Mouse (Mus musculus): ENCODE data around the gene Bhlhe41. TPM values are rescaled to one million over a fixed set of nuclear protein-coding genes. Genes with fewer than 3 reads are reported as not detected.

Bhlhe41 gene
- polyA plus RNA-seq, 1 experiment from 2014 or later, result 6.8 TPM

DNA sequence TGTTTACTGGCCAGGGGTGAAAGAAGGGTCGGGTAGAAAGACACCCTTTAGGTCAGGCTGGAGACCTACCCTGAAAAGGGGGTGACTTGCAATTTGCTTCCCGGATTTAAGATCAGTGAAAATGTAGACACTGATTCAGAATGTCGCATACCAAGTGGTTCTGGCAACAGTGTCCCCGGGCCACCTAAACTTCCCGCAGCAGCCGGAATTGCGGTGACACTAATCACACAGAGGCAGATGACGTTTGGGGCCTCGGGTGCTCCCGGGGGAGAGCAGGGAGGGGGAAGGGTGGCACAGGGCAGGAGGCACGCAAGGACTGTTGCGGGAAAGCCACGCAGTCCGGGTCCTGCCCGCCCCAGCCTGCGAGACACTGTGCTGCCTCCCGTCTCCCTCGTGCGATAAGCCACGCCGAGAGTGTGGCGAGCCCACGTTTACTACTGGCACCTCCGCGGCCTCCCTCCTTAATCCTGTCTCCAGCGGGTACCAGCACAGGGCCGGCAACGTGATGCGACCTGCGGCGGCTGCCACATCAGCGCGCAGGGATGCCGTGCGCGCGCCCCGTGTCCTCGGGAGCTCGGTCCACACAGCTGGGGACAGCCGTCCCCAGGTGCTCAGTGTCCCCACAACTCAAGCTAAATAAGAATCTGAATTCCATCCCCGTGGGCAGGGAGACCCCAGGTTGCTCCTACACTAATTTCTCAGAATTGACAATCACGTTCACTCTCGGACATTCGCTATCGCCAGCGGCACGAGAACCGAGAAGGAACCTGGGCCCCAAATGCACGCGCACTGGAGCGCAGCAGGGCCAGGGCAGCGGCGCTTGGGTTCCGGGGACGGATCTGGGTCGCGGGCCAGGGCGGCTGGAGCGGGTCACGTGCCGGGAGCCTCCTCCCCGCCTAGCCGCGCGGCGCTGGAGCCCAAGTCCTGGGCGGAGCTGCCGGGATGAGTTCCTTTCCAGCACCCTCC lies 811 bp upstream of the Bhlhe41 start:
- under 1% methylated on average over 58 of the region's 69 CpGs for WGBS
- Histone ChIP-seq H3K27ac (replicated peaks) (peak overlapping the region; percentile 69), H3K9me3 (no peaks in the 10 kb centered on the region), H3K4me2 (peak overlapping the region; percentile 95), H3K27me3 (peaks cover 10% of the 10 kb centered on the region; the same call in 1 of the 2 replicates), H3K4me1 (replicated peaks) (peaks cover 39% of the 10 kb centered on the region), H3K4me3 (peak overlapping the region; percentile 61), H3K36me3 (no peaks in the 10 kb centered on the region), H3K9ac (peak overlapping the region; percentile 56)
- peak; percentile 57 for ATAC-seq (ENCODE audit: low FRiP score, low read depth)

GRCm38 (mm10) chr6:145864171-145864570 lies 1.2 kb downstream of the Bhlhe41 start:
- peak overlapping the region; percentile 79 for H3K9ac ChIP-seq
- peak overlapping the region; percentile 61 for H3K4me3 ChIP-seq
- H3K36me3 ChIP-seq, result no peaks in the 10 kb centered on the region
- H3K27me3 ChIP-seq, result peaks cover 10% of the 10 kb centered on the region; the same call in 1 of the 2 replicates
- H3K4me1 ChIP-seq (replicated peaks), result peaks cover 39% of the 10 kb centered on the region
- no peak for ATAC-seq (ENCODE audit: low FRiP score, low read depth)
- WGBS, result 2% methylated on average over 8 of the region's 8 CpGs
- H3K9me3 ChIP-seq, result no peaks in the 10 kb centered on the region
- H3K4me2 ChIP-seq, result peak overlapping the region; percentile 95
- H3K27ac ChIP-seq (replicated peaks), result 0 out of 2 replicates have a peak overlapping the region, but pooled peaks have one; percentile 72

DNA sequence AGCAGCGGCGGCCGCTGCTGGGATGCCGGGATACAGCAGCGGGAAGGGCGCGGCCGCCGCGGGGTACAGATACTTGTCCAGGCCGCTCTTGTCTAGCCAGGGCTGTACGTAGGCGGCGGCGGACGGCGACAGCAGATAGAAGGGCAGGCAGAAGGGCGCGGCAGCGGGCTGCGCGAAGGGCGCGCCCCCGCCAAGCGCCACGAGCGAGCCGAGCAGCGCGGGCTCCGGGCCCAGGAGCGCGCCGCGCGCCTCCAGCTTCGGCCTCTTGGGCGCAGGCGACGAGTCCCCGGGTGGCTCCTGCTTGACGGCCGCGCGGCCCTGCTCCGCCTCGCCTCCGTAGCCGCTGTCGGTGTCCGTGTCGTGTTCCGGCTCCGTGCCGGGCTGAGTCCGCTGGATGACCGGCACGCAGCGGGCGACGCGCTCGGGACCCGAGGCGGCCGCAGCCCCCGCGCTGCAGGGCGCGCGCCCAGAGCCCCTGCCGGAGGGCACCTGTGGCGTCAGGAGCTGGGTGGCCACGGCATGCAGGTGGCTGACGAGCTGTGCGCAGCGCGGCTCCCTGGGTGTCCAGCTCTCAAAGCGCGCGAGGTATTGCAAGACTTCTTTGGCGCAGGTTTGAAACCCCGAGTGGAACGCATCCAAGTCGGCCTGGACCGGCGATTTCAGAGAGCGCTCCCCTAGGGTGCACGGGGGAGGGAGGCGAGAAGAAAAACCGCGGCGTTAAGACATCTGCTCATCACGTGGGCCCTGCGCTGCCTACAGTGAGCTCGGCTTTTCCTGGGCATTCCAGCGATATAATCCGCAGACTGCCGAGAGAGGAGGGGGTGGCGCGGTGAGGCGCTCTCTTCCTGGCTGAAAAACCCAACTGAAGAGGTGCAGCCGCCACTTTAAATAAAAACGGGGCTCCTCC lies 2.0 kb downstream of the Bhlhe41 start:
- Histone ChIP-seq H3K27ac (replicated peaks) (peak overlapping the region; percentile 72), H3K4me2 (peak overlapping the region; percentile 95), H3K4me3 (peak overlapping the region; percentile 61), H3K27me3 (0 out of 2 replicates have a peak, but pooled peaks cover 10% of the 10 kb centered on the region), H3K36me3 (no peaks in the 10 kb centered on the region), H3K4me1 (replicated peaks) (peaks cover 39% of the 10 kb centered on the region), H3K9me3 (no peaks in the 10 kb centered on the region), H3K9ac (peak overlapping the region; percentile 79)
- ATAC-seq (ENCODE audit: low FRiP score, low read depth), result peak; percentile 37
- under 1% methylated on average over 76 of the region's 105 CpGs for WGBS

DNA sequence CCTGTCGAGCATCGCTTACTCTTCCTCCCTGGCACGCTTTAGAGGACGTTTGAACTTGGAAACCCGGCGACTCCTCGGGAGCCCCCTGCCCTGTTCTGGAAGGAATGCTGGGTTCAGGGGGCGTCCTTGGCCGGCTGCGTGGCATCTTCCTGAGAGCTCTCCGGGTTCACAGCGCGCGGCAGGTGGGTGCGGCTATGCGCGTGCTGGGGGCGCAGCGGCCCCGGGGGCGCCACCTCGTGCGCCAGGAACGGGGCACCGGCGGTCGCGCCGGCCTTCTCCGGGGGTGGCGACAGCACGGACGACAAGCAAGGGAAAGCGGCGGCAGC lies 2.7 kb downstream of the Bhlhe41 start:
- peak overlapping the region; percentile 79 for H3K9ac ChIP-seq
- no peaks in the 10 kb centered on the region for H3K9me3 ChIP-seq
- peak overlapping the region; percentile 61 for H3K4me3 ChIP-seq
- H3K27ac ChIP-seq (replicated peaks), result peak overlapping the region; percentile 23; the same call in 1 of the 2 replicates
- H3K4me2 ChIP-seq, result peak overlapping the region; percentile 95
- H3K36me3 ChIP-seq, result no peaks in the 10 kb centered on the region
- H3K4me1 ChIP-seq (replicated peaks), result peaks cover 39% of the 10 kb centered on the region
- WGBS, result under 1% methylated on average over 35 of the region's 35 CpGs
- peaks cover 11% of the 10 kb centered on the region; the same call in 1 of the 2 replicates for H3K27me3 ChIP-seq
- ATAC-seq (ENCODE audit: low FRiP score, low read depth), result no peak

GRCm38 (mm10) chr6:145862321-145862720 lies 3.0 kb downstream of the Bhlhe41 start:
- no peak for ATAC-seq (ENCODE audit: low FRiP score, low read depth)
- peaks cover 12% of the 10 kb centered on the region; the same call in 1 of the 2 replicates for H3K27me3 ChIP-seq
- H3K9ac ChIP-seq, result peak overlapping the region; percentile 79
- 18% methylated on average over 4 of the region's 4 CpGs for WGBS
- H3K4me3 ChIP-seq, result peak overlapping the region; percentile 61
- no peaks in the 10 kb centered on the region for H3K36me3 ChIP-seq
- H3K4me2 ChIP-seq, result peak overlapping the region; percentile 95
- H3K4me1 ChIP-seq (replicated peaks), result peaks cover 39% of the 10 kb centered on the region
- H3K9me3 ChIP-seq, result no peaks in the 10 kb centered on the region
- H3K27ac ChIP-seq (replicated peaks), result no peak overlapping the region

DNA sequence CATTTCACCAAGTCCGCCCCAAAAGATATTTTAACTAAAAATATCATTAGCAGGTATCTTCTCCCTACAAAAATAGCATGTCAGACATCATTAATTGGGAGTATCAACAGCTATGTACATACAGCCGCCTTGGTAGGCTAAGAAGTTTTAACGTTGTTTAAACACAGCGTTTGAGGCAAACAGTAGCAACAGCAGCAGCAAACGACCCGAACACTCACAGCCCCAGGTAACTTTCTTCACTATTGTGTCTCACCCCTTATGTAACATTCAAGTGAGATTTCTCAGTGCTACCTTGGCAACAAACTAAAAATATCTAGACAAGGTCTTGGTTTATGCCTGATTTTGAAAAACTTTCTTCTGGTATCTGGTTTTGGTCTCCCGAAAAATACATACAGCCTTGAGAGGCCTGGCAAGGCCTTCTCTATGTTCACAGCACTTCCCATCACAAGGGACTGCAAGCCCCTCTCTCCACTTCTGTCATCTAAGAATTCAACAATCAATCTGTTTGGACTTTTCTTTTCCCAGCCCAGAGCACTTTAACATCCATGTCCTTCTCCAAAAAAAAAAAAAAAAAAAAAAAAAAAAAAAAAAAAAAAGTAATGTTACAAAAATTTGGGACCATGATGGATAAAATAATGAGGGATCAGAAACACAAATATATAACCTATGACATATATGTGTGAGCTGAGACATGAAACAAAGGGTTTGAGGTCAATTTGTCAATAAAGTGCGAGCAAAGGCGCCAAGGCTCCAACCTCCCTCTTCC lies 3.7 kb downstream of the Bhlhe41 start:
- no peaks in the 10 kb centered on the region for H3K36me3 ChIP-seq
- H3K4me2 ChIP-seq, result peak overlapping the region; percentile 95
- WGBS, result 75% methylated on average over 9 of the region's 9 CpGs
- H3K4me1 ChIP-seq (replicated peaks), result peaks cover 33% of the 10 kb centered on the region
- H3K4me3 ChIP-seq, result peak overlapping the region; percentile 61
- no peaks in the 10 kb centered on the region for H3K9me3 ChIP-seq
- no peak overlapping the region for H3K9ac ChIP-seq
- no peak overlapping the region for H3K27ac ChIP-seq (replicated peaks)
- peaks cover 12% of the 10 kb centered on the region; the same call in 1 of the 2 replicates for H3K27me3 ChIP-seq
- no peak for ATAC-seq (ENCODE audit: low FRiP score, low read depth)

- Histone ChIP-seq H3K4me3 (no peak overlapping the region), H3K27me3 (peaks cover 12% of the 10 kb centered on the region; the same call in 1 of the 2 replicates), H3K27ac (replicated peaks) (no peak overlapping the region), H3K4me2 (no peak overlapping the region), H3K9me3 (no peaks in the 10 kb centered on the region), H3K9ac (no peak overlapping the region), H3K36me3 (no peaks in the 10 kb centered on the region), H3K4me1 (replicated peaks) (peaks cover 39% of the 10 kb centered on the region)
- ATAC-seq (ENCODE audit: low FRiP score, low read depth), result no peak
- WGBS, result 66% methylated on average over 2 of the region's 2 CpGs
Measured at GRCm38 (mm10) chr6:145860350-145860749, 5.0 kb downstream of the Bhlhe41 start.

DNA sequence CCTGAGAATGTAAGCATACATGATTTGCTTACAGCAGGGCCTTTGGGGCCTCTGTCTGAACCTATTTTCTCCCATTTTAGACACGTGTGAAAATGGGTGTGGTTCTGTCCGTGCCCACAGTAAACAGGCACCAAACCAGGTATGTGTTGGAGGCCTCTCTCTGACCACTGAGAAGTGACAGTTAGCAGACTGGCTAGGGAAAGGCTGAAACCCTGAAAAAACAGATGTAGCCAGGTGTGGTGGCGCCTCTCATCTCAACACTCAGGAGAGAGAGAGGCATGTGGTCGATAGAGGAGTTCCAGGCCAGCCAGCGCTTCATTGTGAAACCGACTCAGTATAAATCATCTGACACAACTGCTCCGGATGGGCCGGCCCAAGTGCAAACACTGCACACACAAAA lies 6.9 kb downstream of the Bhlhe41 start:
- WGBS, result 59% methylated on average over 8 of the region's 8 CpGs
- Histone ChIP-seq H3K9ac (no peak overlapping the region), H3K27ac (replicated peaks) (no peak overlapping the region), H3K9me3 (no peaks in the 10 kb centered on the region), H3K4me1 (replicated peaks) (peaks cover 32% of the 10 kb centered on the region), H3K4me2 (no peak overlapping the region), H3K4me3 (no peak overlapping the region), H3K27me3 (peaks cover 12% of the 10 kb centered on the region; the same call in 1 of the 2 replicates), H3K36me3 (no peaks in the 10 kb centered on the region)
- no peak for ATAC-seq (ENCODE audit: low FRiP score, low read depth)

DNA sequence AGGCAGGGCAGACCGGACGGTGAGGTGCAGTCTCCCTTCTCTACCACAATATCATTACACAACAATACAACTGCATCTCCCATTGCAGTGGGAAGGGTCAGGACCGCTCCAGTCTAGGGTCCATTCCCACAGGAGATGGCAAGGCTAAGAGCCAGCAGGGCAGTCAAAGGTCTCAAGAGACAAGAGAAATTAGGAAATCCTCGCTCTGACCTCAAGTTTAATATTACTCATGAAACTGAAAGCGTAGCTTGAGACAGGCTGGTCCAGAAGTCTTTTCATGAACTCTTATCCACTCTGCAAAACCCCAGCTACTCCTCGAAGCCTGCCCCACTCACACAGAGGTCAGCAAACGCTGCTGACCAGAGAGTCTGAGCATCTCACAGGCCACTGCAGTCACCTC lies 7.9 kb downstream of the Bhlhe41 start:
- Histone ChIP-seq H3K9ac (no peak overlapping the region), H3K4me1 (replicated peaks) (peaks cover 28% of the 10 kb centered on the region), H3K9me3 (no peaks in the 10 kb centered on the region), H3K27ac (replicated peaks) (no peak overlapping the region), H3K27me3 (peaks cover 12% of the 10 kb centered on the region; the same call in 1 of the 2 replicates), H3K4me3 (no peak overlapping the region), H3K36me3 (no peaks in the 10 kb centered on the region), H3K4me2 (no peak overlapping the region)
- 88% methylated on average over 7 of the region's 7 CpGs for WGBS
- ATAC-seq (ENCODE audit: low FRiP score, low read depth), result no peak

DNA sequence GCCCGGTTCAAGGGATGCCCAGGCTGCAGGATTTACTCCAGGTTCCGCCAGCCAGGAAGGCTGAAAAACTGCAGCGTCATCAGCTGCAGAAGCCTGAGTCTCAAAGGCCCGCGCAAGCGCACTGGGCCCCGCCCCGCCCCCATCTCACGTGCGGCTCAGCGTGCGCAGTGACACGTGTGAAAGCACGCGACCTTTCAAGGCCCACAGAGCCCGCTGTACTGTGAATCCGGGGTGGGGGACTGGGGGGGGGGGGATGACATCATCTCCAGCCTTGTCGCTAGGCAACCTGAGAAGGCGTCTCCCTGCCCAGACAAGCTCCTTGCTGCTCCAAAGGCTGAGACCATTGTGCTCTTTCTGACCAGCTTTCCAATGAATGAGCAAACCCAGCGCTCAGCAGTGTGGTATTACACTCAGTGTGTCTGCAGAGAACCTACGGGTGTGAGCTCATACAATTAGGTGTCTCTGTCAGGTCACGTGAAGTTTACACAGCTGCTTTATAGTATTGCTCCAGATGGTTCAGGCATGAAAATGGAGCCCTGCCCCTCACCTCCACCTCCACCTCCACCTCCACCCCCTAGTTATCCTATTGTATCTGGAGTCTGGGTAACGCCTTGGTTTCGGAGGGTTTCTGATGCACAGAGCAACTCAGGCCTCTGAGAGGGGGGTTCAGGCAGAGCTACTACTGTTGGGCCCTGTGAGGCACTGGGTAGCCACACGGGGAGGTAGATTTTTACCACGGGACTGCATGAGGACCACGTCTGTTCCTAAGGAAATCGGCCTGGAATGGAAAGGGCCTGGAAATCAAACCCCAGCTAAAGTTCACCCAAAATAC lies 9.4 kb downstream of the Bhlhe41 start:
- Histone ChIP-seq H3K27ac (replicated peaks) (peak overlapping the region; percentile 73), H3K4me1 (replicated peaks) (peaks cover 19% of the 10 kb centered on the region), H3K4me2 (peak overlapping the region; percentile 60), H3K4me3 (peak overlapping the region; percentile 26), H3K9ac (peak overlapping the region; percentile 37), H3K27me3 (peaks cover 7% of the 10 kb centered on the region; the same call in 1 of the 2 replicates), H3K9me3 (no peaks in the 10 kb centered on the region), H3K36me3 (no peaks in the 10 kb centered on the region)
- ATAC-seq (ENCODE audit: low FRiP score, low read depth), result peak; percentile 93
- 4% methylated on average over 28 of the region's 28 CpGs for WGBS

Data from hindbrain, embryonic 15.5 days (tissue).